Mouse (Mus musculus) thymus, postnatal 0 days (tissue): ENCODE data around the gene Mbd6. TPM values are rescaled to one million over a fixed set of nuclear protein-coding genes. Genes with fewer than 3 reads are reported as not detected.

Experiments used
- DNase-seq: peaks from one replicate; pipeline ENCODE4 v3.0.0-alpha.2; 2015; ENCODE audit warnings: low spot score
- polyA plus RNA-seq: library from polyadenylated mRNA; unstranded; fragments of >200 nt; fragmentation: Nextera tagmentation; extraction: Ambion mirVana; gene quantifications from 2 replicates; pipeline ENCODE4 v1.2.1, GENCODE M21; 2015

Gene Mbd6
- polyA plus RNA-seq, 1 experiment from 2014 or later = 13.8 TPM

GRCm38 (mm10) chr10:127288328-127288799, 454 bp downstream of the Mbd6 start:
- peak; percentile 54 for DNase-seq

DNA sequence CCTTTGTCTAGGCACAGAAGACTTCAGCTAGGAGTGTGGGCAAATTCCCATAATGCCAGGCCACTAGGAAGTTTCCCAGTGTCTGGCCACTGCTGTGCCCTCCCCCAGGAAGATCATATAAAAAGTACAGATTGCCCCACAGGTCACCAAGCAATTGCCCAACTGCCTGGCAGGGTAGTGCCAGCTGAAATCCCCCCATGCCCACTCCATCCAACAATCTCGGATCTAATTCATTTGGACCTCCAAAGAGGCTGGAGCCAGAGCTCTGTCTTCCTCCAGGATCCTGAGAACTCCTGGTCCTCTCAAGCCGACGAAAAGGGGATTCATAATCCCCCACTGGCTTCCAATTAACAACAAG, 903 bp downstream of the Mbd6 start:
- DNase-seq = no peak

GRCm38 (mm10) chr10:127287271-127287935, 1.4 kb downstream of the Mbd6 start:
- no peak for DNase-seq

GRCm38 (mm10) chr10:127286730-127287129, 2.1 kb downstream of the Mbd6 start:
- no peak for DNase-seq

GRCm38 (mm10) chr10:127286194-127286593, 2.6 kb downstream of the Mbd6 start:
- DNase-seq = no peak

- no peak for DNase-seq
Observed at GRCm38 (mm10) chr10:127285644-127286043, 3.2 kb downstream of the Mbd6 start.

DNA sequence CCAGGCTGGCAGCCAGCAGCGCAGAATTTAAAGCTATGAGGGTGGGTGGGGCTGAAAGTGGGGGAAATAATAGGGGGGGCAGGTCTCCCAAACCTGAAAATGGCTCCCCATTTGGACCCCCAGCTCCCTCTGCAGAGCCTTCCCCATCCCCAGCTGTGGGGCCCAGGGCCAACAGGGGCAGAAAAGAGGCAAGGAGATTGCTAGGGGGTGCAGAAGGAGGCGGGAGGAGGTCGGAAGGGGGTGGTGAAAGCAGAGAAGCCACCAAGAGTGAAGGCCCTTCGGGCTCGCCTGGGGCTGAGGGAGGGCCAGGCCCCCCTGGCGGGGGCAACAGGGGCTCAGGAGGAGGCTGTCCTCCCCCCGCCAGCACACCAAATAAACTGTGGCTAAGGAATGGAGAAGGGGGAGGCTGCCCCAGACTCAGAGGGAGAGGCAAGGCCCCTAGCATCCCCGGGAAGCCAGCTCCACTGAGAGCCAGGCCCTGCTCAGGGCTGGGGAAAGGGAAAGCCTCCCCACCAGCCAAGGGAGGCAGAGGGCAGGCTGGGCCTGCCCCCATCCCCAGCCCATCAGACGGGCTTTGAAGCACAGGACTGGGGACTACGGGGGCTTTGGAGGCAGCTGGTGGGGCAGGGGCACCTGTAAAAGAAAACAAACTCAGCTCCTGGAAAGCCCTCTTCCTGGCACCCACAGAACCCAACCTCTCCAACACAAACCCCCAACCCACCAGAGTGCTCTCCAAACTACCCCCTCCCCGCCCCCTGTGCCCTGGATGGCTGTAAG, 3.9 kb downstream of the Mbd6 start:
- DNase-seq = no peak

DNA sequence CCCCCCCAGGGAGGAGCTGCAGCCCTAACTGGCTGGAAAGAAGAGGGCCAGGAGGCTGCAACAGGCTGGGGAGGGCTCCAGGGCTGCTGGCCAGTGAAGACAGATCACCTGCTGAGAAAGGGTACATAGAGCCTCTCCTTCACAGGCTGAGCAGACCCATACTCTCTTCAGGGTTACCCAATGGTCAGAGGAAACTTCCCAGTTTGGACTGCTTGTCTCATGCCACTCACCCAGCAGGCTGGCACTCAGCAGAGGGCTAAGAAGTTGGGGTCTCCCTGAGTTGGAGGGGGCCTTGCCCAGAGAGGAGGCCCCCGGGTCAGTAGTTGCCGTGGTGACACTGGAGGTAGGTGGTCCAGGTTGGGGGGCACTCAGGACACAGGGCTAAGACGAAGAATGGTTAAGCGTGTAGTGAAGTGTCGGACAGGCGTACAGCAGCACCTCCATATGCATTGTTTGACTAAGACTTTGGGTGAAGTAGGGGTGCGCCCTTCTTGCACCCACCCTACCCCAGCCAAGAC, 4.7 kb downstream of the Mbd6 start:
- DNase-seq = no peak

DNA sequence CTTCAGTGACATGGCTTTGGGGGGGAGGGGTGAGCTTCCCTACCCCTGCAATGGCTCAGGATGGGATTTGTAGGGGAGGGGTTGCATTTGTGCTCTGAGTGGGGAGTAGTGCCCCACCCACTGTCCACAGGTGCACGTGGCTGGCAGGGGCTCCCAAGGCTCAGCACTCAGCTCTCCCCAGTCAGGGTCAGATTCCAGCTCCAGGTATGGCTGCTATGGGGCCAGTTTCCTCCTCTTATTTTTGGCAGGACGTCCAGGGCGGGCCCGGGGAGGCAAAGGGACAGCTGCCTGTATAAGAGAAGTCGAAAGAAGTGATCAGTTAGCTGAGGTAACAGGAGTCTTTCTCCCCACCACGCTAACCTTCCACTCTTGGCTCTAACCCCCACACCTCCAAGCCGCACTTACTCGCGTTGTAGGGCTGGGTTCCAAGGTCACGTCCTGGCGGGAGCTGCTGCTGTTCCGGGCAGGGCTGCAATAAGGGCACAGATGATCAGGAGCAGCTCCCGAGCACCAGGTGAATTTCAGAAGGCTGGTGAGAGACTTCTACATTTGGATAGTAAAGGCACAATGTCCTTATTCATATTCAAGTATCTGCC, 6.1 kb downstream of the Mbd6 start:
- DNase-seq = no peak

DNA sequence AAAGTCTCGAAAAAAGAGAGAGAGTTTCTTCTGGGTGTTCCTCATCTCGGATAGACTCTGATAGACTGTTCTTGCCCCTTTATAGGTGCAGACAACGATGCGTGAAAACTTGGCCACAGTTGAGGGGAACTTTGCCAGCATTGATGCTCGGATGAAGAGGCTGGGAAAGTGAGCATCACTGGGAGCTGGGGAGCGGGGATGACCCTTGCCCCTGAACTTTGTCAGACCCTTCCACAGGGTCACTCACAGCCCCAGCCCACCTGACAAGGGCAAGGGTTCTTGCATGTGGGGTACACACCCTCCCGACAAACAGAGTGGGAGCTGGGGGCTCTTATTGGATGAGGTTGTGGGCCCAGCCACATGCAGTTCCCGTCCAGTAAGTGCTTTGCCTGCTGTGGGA, 7.5 kb downstream of the Mbd6 start:
- DNase-seq = no peak

- no peak for DNase-seq
Observed at GRCm38 (mm10) chr10:127279730-127280129, 9.1 kb downstream of the Mbd6 start.

DNA sequence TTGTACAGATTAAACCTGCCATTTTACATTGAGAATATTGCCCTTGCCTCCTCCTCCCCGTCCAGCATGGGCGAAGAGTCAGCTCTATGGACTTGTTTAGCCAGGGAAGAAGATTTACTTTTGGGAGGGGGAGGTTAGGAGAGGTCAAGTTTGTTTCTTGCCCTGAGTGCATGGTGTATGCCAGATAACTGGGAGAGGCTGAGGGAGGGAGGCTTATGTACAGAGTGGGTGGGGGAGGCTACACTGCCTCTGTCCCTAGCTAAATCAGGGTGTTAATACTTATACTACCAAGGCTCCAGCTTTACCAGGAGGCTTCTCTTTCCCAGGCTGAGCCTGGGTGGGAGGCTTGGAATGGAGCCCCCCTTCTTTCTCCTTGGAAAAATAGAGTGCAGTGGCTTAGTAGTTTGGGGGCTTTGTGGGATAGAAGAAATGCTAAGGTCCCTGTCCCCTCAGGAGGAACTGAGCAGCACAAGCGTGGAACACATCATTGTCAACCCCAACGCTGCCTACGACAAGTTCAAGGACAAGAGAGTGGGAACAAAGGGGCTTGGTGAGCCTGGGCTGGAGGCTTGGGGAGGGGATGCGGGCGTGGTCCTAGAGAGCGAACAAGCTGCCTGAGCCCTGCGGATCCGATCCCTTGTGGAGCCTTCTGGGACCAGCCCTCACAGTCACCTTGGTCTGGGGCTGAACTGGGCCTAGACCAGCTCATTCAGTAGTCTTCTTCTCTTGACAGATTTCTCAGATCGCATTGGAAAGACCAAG, 14.4 kb downstream of the Mbd6 start:
- no peak for DNase-seq

GRCm38 (mm10) chr10:127272371-127272770, 16.4 kb downstream of the Mbd6 start:
- DNase-seq = no peak

DNA sequence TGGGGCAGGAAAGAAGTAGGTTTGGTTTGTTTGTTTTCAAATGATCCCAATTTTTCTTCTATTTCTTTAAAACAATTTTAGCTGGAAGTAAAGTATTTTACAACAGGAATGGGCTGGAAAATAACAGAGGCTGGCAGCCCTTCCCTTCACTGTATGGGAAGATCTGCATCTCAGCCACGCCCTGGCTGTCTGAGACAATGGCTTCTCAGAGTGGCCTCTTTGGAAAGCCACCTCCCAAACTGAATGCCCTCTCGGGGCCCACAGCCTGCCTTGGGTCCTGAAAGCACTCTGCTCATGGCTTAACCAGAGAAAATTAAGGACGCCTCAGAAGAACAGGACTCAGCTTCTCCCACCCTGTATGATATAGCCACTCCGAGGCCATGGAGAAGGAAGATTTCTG, 18.9 kb downstream of the Mbd6 start:
- DNase-seq = no peak

GRCm38 (mm10) chr10:127269036-127269435, 19.8 kb downstream of the Mbd6 start:
- no peak for DNase-seq

GRCm38 (mm10) chr10:127268401-127268800, 20.4 kb downstream of the Mbd6 start:
- DNase-seq = no peak

GRCm38 (mm10) chr10:127267318-127267717, 21.5 kb downstream of the Mbd6 start:
- DNase-seq = no peak

GRCm38 (mm10) chr10:127266112-127267091, 22.4 kb downstream of the Mbd6 start, which contains the start of gene Dctn2:
Gene Dctn2, plus strand, starts transcription at chr10:127266368.
- DNase-seq = peak; percentile 90

DNA sequence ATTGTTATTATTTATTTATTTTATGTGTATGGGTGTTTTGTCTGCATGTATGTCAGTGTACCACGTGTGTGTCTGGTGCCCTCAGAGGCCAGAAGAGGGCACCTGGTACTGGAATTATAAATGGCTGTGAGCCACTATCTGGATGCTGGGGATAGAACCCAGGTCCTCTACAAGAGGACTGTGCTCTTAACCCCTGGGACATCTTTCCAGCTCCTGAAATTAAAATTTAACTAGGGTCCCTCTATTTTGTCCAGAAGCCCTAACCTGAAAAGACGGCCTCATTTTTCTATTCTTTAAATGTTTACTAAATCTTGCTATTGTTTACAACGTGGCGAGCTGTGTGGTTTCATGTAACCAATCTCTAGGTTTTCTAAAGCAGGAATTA, 23.1 kb downstream of the Mbd6 start:
- peak; percentile 30 for DNase-seq

- no peak for DNase-seq
Observed at GRCm38 (mm10) chr10:127264971-127265370, 23.8 kb downstream of the Mbd6 start.
